Mouse (Mus musculus) central nervous system, embryonic 18 days (tissue): ENCODE data around the gene Rbm26. TPM values are rescaled to one million over a fixed set of nuclear protein-coding genes. Genes with fewer than 3 reads are reported as not detected.

ENCODE experiments used
- polyA plus RNA-seq: library from polyadenylated mRNA; depleted of rRNA; stranded (reverse); fragments of >200 nt; gene quantifications from 2 replicates; pipeline ENCODE4 v1.2.3, GENCODE M21; 2012; rRNA removed

The Rbm26 gene
- 54.0 and 56.7 TPM in 2 replicates for polyA plus RNA-seq

DNA sequence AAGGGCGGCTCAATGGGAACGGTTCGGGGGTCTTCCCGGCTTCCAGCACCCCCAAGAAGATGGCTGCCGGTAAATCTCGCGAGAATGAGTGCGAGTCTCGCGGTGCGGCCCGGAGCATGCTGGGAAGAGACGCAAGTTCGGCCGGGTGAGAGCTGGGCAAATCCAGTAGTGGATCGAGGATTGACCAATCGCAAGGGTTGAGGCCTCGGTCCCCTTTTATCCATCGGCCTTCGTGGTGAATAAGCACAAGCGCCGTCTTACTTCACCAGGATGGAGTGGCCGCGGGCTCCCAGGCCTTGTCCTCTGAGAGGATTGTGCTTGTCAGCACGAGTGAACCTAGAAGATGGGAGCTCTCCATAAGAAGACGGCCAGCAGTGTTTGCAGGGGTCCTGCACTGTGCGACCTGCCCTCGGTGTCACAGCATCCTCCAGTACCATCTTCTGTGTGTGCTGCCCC lies at the start of gene Rbm26:
Gene Rbm26, minus strand, starts transcription at position 90 of the 456 bp plus-strand sequence.

Other genes starting within 250 kb of the Rbm26 start
- gene Ndfip2, start 81.2 kb upstream of the Rbm26 start, polyA plus RNA-seq, result 96.5 and 105 TPM in 2 replicates